Mouse (Mus musculus): Measurements from ENCODE around the gene Tpm4. TPM values are rescaled to one million over a fixed set of nuclear protein-coding genes. Genes with fewer than 3 reads are reported as not detected.
A peak's percentile ranks its signal among the peaks of the same experiment; 100 is the strongest.

Gene Tpm4
- total RNA-seq, 2 experiments from 2014 or later: 38.0 to 42.4 TPM

DNA sequence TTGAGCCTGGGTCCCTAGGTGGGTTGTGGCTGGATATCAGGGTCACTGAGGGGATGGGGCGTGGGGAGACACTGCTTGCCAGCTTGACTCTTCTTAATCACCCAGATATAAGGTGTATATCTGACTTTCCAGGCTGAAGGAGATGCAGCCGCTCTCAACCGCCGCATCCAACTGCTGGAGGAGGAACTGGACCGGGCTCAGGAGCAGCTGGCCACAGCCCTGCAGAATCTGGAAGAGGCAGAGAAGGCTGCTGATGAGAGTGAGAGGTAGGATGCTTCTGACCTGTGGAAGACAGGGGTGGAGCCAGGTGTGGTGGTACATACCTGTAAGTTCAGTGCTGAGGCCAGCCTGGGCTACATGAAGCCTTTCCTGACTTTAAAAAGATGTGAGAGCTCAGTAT, 3.7 kb downstream of the Tpm4 start:
- DNase-seq (ENCODE audit: low spot score in 2 of 2): no peak

DNA sequence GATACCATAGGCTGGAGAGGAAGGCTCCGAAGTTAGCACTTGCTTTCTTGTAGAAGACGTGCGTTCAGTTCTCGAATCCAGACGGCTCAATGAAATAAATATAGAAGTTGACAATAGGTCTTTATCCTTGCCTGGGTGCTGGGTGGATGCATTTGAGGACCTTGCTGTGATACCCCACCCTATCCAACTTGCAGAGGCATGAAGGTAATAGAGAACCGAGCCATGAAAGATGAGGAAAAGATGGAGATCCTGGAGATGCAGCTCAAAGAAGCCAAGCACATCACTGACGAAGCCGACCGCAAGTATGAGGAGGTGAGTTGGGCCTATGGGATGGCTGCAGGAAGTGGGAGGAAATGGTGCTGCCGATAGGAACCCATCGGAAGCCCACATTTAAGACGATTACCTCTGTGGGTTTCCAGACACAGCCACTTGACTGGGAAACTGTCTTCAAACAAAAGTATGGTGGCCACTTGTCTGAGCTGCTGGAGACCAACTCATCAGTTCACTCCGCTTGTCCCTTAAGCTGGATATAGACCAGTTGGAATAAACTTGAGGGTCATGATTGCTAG, 8.6 kb downstream of the Tpm4 start:
- DNase-seq (ENCODE audit: low spot score in 2 of 2): no peak

DNA sequence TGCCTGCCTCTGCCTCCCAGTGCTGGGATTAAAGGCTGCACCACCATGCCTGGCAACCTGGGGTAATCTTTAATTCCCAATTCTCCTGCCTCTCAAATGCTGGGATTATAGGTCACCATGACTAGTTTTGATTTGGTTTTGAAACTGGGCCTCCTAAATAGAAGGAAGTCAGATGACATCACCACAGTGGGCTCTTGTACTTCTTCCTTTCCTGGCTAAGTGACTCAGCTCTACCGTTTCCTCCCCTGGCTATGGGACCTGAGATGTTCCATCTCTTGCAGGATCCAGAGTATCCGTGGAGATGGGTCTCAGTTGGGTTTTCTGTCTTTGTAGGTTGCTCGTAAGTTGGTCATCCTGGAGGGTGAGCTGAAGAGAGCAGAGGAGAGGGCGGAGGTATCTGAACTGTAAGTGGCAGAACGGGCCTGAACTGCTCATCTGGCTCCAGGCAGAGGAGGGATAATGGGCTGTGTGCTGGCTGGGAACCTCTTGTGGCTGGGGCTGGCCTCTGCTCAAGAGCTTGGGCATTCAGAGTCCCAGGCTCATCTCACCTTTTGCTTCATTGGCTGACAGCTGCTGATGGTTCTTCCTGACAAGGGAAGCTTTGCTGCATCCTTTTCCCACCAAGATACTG, 9.7 kb downstream of the Tpm4 start:
- no peak for DNase-seq (ENCODE audit: low spot score in 2 of 2)

DNA sequence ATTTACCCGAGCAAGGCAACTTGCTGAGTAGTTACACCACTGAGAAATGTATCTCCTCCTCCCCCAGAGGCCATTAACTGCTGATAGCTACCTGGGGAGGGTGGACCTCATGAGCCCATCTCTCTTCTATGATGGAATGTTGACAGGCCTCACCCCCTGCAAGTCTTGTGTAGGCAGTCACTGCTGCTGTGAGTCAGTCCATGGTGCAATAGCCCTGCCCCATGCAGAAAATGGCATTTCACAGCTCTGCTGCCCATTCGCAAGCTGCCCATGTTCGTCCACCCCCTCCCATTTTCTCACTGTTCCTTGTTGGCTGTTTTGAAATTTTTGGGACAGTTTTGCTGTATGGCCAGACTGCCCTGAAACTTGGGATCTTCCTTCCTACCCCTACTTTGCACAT, 10.7 kb downstream of the Tpm4 start:
- no peak for DNase-seq (ENCODE audit: low spot score in 2 of 2)

DNA sequence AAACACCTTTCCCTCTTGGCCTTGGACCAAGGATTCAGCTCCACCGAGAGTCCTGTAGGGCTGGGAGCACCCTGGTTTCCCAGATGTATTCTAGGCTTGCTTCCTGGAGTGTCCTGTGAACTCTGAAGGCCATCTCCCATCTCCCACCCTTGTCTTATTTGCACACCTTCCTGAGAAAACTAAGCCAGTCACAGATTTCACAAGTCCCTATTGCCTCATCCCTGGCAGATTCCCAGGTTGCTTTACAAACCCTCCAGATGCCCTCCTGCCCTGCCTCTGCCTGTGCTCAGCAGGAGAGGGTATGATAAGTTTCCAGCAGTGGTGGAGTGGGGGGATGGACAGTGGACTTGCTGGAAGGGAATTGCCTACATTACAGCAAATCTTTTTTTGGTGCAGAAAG, 11.3 kb downstream of the Tpm4 start:
- no peak for DNase-seq (ENCODE audit: low spot score in 2 of 2)

DNA sequence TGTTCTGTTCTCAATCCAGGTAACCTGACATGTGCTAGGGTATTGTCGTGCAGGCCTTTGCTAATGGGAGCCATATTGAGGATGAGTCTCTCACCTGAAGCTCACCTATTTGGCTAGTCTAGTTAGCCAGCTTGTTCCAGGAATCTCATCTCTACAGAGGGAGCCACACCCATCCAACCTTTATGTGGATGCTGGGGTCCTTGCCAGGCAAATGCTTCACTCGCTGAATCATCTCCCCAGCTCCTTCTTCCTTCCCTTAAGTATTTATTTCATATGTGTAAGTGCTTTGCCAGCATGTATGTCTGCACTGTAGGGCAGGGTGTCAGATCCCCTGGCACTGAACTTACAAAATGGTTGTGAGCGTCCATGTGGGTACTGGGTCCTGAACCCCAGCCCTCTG, 11.8 kb downstream of the Tpm4 start:
- no peak for DNase-seq (ENCODE audit: low spot score in 2 of 2)

DNA sequence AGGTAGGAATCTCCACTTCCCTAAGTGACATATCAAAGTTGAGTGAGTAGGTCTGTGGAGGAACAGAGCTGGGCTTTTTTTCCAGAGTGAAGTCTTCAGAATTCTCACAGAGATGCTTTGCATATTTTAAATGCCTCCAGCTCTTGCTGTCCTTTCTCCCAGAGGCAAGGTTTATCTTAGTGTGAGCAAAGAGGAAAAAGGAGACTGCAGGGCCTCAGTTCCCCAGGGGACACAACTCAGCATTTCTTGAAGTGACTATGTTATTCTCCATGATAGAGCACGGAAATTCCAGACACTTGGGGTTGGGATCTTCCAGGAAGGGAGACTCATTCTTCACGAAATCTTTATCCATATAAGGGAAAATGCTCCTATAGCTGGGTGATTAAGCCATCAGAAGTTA, 12.5 kb downstream of the Tpm4 start:
- no peak for DNase-seq (ENCODE audit: low spot score in 2 of 2)

DNA sequence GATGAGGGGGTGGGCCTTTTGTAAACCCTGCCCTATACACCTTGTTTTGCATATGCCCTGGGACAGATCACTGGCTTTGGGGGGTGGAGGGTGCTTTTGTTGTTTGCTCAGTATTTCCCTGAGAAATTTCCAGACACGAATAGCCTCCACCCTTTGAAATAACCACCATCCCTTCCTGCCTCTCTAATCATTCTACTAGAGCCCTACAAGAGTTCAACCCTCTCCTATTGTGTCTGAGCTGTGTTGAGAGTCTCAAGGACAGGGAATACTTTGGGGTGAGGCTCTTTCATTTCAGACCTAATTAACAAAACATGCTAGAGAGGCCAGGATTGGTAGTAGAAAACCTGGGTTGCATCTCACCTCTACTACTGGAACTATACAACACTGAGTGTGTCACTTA, 14.3 kb downstream of the Tpm4 start:
- DNase-seq (ENCODE audit: low spot score in 2 of 2): no peak

DNA sequence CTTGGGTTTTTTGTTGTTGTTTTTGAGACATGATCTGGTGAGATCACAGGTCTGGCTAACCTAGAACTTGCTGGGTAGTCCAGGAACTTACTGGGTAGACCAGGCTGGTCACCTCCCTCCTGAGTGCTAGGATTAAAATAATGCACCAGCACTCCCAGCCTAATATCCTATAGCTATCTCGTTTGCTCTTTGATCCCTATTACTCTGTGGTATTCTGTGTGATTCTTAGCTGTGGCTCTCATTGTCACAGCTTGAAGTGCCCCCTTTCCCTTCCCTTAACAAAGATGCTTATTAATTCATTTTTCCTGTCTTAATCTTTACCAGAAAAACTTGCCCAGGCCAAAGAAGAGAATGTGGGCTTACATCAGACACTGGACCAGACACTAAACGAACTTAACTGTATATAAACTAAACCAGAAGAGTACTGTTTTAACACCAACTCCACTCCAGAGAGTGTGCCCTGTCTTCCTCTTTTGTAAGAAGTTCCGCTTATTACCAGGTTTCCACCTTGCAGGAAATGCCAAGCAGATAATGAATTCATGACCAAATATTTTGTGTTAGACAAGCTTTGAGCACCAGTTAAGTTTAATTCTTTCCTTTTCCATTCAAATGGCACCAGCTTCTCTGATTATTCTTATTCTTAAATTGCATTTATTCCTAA, 16.8 kb downstream of the Tpm4 start:
- DNase-seq (ENCODE audit: low spot score in 2 of 2): no peak

DNA sequence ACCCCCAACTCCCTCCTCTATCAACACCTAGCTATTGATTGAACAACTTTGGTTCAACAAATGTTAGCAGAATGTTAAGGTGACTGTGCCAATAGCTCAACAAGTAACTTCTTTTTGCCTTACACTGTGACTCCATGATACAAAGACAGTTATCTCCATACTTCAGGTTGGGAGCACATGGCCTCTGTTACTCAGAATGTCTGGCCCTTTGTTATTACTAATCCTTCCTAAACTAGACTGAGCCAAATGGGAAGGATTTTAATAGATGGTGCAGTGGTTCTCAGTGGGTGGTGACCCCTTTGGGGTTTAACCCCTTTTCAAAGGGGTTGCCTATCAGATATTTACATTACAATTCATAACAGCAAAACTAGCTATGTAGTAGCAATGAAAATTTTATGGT, 18.6 kb downstream of the Tpm4 start:
- no peak for DNase-seq (ENCODE audit: low spot score in 2 of 2)

DNA sequence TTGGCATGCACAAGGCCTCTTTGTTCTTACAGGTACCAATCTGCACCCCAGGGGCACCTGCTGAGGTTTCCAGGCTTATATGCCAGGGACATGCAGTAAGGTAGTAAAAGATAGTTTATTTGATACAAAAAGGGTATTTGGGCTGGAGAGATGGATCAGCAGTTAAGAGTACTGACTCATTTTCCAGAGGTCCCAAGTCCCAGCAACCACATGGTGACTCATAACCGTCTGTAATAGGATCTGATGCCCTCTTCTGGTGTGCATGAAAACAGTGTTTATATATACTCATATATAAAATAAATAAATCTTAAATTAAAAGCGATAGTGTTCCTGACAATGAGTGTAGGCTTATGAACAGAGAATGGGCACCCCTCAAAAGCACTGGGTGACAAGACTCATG, 23.3 kb downstream of the Tpm4 start:
- no peak for DNase-seq (ENCODE audit: low spot score in 2 of 2)

DNA sequence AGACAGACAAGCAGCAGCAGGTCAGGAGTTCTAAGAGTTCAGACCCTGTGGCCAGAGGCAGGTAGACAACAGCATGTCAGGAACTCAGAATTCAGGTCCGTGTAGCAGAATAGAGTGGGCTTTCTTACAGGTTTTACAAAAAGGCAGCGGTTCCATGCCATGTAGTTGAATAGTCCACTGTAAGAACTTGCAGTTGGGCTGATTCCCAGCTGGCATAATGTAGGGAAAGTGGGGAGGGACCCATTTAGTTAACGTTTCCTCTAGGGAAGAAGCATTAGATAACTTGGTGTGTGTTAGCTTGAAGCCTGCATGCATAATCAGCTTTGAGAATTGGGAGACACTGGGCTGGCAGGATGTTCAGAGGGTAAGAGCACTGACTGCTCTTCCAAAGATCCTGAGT, 24.0 kb downstream of the Tpm4 start:
- DNase-seq (ENCODE audit: low spot score in 2 of 2): no peak

DNA sequence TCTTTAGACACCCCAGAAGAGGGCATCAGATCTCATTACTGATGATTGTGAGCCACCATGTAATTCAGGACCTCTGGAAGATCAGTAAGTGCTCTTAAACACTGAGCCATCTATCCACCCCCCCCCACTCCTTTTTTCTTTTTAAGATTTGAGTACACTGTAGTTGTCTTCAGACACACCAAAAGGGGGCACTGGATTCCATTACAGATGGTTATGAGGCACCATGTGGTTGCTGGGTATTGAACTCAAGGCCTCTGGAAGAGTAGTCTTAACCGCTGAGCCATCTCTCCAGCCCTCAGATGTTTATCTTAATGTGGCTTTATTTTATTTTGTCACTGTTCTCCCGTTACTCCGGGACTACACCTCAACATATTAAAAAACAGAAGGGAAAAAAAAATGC, 25.2 kb downstream of the Tpm4 start:
- no peak for DNase-seq (ENCODE audit: low spot score in 2 of 2)

DNA sequence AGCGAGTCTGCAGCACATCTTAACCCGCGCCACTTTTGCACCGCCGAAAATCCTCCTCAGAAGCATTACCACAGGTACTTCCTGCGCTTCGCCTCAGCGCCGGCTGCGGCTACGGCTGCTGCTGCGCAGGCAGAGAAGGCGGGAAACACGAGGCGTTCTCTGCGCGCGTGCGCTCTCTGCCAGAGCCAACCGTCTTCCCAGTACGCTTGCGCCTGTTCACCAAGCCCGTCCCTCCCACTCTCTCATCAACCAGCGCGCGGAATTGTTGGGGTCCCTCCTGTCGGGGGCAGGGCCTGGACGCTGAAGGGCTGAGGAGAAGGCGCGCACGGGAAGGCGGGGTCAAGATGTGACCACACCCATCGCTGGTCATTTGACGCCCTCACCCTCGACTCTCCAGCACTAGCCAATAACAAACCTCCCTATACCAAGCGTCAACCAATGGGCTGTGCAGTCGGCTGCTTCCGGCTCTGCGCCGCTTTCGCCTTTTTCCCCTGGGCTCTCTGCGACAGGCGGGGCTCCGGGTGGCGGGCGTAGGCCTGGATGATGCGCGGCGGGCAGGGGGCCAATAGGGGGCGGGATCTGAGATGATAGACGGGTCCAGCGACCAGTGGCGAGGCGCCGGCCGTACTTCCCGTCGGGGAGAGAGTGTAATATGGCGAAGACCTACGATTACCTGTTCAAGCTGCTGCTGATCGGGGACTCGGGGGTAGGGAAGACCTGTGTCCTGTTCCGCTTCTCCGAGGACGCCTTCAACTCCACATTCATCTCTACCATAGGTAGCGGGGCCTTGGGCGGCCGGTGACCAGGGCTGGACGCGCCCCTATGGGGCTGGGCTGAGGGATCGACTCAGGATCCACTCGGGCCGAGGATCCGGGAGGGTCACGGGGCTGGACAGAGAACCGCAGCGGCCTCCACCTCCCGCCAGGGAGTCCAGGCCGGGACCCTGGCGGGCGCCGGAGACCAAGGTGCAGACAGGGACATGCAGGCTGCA, 26.2 kb downstream of the Tpm4 start, which contains the start of gene Rab8a:
Gene Rab8a (plus strand): TSS at position 494 of the 991 bp plus-strand sequence.
- peak; percentile 100 for DNase-seq (ENCODE audit: low spot score in 2 of 2)

DNA sequence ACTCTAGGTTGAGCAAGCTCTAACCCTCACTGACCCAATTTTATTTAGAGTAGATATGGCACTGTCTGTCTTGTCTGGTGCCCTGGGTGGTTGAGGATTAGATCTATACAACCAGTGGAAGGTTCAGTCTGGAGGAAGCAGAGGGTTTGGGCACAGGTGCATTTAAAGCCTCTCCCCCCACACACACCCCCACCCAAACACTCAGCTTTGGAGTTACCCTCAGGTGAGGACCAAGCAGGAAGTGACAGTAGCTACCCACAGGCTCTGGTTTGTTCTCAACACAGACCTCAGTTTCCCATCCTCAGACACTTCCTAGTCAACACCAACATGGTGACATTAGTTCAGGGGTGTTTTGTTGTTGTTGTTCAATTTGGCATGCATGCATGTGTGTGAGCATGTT, 28.0 kb downstream of the Tpm4 start:
- DNase-seq (ENCODE audit: low spot score in 2 of 2): no peak

DNA sequence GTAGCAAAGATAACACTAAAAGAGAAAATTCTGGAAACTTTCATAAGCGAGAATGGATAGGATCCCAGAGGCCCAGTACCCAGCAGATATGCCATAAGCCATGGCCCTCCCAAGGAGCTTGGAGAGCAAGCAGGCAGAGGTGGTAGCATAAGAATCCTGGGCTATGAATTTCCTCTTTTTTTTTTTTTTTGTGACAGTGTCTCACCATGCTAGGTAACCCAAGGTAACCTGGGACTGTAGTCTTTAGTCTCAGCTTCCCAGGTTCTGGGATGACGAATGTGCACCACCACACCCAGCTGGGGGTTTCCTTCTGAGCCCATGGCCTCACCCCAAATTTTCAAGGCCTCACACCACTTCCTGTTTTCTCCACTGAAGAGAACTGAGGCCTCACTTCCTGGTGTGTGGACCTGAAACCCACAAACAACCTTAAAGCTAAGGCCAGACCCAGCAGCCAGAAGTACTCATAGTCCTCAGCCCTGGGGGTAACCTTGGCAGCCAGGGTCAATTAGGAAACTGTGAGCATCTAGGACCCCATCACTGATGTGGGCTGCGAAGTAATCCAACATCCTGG, 34.4 kb downstream of the Tpm4 start:
- DNase-seq (ENCODE audit: low spot score in 2 of 2): no peak

DNA sequence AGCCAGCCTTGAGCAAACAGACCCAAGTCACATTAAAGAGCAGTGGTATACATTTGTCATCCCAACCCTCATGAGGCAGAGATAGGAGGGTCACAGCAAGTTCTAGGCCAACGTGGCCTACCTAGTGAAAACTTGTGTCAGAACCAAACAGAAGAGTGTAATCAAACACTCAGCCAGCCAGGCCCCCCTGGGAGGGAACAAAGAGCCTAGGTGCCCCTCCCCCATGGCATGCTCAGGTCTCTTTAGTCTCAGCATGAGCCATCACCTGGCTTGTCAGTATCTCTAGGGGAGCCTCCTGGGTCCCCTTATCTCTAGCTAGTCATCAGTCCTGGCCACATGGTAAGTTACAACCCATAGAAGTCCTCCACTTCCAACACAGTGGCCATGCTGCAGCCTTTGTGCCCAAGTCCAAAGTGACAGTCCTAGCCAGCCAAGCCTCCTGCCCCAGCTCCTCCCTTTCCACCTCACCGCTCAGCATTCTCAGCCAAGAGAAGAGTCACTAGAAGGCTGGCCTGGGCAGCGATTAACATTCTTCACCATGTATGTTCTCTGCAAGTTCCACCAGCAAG, 35.0 kb downstream of the Tpm4 start:
- DNase-seq (ENCODE audit: low spot score in 2 of 2): no peak

DNA sequence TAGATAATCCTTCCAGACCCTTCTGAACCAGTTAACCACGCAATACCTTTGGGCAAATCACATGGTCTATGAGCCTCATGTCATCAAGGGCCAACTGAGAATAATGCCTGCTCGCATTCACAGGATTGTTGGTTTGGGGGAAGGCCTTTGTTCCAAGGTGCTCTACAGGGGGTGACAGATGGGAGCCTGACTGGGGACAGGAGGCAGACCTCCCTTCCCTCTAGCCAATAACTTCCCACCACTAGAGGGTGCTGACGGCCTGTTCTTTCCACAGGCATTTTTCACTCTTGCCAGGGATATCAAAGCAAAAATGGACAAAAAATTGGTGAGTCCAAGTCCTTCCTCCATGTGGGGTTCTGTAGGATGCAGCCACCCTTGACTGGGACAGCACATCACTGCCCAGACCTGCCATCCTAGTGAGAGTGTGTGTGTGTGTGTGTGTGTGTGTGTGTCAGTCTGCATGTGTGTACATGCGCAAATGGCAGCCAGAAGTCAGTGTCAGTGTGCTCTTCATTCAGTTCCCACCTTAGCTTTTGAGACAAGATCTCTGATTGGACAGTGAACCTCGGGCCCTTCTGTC, 42.7 kb downstream of the Tpm4 start:
- peak; percentile 83 to 85 for DNase-seq (ENCODE audit: low spot score in 2 of 2)

DNA sequence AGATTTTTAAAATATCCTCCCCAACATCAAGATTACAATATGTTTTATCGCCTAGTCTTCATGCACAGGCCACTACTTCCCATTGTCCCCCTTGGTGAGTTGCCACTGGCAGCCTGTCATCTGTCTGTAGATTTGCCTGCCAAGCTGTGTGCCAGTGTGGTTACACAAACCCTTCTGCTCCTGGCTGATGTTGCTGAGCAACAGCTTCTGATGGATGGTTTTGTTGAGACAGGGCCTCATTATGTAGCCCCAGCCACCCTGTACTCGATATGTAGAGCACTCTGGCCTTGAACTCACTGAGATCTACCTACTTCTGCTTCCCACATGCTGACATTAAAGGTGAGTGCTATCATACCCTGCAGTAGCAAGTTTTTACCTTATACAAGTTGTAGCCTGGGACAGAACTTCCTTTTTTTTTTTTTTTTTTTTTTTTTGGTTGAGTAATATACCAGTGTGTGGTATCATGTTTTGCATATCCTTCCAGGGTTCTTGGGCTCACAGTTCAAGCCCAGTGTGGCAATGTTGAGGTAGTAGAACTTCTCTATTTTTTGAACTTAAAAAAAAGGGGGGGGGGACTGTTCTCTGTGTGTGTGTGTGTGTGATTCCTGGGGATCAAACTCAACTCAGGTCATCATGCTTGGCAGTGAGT, 48.9 kb downstream of the Tpm4 start:
- DNase-seq (ENCODE audit: low spot score in 2 of 2): peak; percentile 41 to 65

DNA sequence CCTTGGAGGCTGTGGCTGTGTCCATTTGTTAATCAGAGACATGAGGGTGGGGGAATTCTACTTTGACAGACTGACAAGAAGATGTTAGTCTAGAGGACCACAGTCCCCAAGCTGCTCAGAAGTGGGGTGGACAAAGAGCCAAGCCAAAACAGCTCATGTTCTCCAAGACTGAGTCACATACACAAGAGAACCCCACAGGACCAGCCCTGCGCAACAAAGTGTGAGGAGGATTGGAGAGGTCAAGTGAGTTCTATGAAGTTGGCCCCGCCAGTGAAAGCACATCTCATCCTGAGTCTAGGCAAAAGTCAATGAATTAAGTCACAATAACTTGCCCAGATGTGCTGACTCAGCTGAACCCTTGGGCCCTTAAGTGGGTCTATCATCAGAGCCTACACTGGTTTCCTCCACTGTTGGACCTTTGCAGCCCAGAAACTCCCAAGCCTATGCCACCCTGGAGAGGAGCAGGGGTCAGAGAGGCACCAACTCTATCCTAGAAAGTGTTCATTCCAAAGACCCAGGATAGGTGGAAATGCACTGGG, 53.1 kb downstream of the Tpm4 start:
- no peak for DNase-seq (ENCODE audit: low spot score in 2 of 2)
